Mouse (Mus musculus) cerebellum, adult 9-10 months (tissue): ENCODE measurements around the gene Dnttip2.
A peak's percentile ranks its signal among the peaks of the same experiment; 100 is the strongest.

Experiments used
- DNase-seq: peaks from one replicate; pipeline ENCODE4 v3.0.0; 2022

The Dnttip2 gene

DNA sequence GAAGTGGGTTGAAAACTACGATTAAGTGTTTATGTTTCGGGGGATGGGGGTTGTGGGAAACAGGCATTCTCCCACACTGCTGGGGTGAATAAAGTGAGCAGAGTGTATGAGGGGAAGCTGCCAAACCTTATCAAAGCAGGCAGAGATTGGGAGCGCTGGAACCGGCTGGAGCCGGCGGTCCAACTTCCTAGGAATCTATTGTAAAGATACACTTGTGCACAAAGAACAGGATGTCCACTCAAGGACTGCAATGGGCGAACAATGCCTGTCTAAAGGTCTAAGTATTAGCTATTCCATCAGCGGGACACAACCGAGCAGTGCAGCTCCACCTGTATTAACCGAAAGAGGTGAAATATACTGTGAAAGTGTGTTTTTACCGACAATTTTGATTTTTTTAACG lies 17.6 kb downstream of the Dnttip2 start:
- no peak for DNase-seq

DNA sequence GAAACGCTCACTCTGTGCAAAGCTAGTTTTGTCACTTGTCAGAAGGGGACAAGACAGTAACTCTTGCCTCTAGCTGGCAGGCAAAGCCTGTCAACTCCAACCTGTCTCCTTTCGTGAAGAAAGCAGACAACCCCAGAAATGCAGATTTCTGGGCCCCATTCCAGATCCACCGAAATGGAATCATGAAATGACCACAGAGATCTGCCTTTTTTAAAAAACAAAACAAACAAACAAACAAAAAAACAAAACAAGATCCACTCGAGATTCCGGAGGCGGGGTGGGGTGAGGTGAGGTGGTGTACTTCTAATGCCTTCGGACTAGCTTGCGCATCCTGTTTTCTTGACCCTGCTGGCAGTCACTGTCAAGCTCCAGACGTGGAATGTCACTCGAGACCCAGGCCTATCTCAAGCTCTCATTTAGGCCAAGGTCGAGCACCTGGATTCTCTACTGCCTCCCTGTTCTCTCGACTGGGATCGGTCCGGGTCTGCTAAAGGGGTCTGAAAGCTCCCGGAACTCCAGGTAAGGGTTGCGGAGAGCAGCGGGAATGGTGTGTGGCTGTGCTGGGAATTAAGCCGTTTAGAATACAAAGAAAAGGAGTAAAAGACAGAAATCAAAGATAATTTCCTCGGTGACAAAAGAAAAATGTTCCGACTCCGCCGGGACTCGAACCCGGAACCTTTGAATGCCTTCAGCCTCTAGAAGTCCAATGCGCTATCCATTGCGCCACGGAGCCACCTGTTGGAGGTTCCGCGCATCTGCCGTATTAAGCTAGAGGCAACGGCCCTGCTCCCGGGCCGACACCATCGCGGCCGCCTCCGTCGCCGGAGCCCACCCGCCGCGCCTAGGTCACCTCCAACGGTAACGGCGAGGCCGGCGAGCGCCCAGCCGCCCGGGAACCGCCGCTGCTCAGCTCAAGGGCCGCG lies 18.4 kb downstream of the Dnttip2 start:
- peak; percentile 94 for DNase-seq

DNA sequence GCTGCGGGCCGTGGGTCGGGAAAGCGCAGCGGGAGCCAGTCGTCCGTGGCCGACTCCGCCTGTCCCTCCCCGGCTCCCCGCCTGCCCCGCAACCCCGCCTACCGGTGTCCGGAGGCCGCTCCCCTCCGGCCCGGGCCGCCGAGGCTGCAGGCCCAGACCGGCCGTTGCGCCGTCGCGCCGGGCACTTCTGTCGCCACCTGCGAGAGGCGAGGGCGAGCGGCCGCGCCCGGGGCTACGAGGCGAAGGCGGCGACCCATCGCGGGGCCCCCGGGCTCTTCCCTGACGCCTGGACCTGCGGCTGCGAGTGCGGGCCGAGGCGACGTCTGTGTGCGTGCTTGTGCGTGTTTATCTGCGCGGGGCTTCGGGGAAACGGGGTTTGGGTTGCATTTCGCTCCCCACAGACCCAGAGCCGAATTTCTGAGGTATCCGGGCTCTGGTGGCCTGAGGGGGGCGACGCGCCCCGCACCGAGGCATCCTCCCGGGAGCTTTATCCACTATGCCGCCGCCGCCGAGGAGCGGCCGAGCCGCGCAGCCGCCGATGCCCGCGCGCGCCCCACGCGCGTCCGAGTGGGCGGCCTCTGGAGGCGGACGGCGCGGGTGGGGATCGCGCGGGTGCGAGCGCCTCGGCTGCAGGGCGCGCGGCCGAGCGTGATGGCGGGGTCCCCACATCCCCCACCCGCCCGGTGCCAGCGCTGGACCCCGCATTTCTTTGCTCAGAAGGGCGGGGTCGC lies 19.2 kb downstream of the Dnttip2 start:
- no peak for DNase-seq

DNA sequence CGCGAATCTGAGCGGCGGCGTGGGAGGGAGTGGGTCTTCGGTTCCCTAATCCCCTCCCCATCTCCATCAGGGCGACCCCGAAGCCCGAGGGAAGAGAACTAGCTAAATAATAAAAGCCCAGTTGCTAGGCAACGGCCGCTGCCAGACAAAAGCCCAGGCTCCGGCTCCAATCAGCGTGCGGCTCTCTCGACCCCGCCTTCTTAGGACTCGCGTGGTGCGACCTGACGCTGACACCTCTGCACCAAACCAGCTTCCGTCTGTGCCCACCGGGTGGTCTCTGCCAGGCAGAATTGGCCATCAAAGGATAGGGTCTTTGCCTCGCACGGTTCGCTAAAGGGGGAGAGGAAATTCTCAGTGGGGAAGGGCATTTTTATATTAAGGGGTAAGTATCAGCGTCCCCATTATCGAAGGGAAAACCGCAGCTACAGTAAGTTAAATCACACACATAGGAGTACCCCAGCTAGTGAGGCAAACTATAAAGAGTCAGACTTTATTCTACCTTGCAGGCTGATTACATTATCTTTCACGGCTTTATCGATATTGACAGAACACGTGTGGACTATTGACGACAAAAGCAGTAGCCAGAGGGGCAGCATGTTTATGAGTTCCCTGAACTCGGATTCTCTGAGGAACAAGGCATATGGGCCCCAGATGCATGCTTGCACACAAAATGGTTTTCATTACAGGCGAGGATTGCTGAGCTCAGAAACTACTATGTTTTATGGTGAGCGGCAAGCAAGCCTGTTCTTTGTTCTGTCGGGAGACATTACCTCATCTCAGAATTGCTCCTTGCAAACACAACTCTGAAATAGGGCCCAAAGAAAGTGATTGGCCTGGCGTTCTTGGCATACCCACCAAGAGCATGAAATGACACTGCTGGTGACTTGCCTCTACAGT lies 20.0 kb downstream of the Dnttip2 start, which contains the start of gene Bcar3:
Gene Bcar3, plus strand, starts transcription at position 183 of the 897 bp plus-strand sequence.
- peak; percentile 95 for DNase-seq

DNA sequence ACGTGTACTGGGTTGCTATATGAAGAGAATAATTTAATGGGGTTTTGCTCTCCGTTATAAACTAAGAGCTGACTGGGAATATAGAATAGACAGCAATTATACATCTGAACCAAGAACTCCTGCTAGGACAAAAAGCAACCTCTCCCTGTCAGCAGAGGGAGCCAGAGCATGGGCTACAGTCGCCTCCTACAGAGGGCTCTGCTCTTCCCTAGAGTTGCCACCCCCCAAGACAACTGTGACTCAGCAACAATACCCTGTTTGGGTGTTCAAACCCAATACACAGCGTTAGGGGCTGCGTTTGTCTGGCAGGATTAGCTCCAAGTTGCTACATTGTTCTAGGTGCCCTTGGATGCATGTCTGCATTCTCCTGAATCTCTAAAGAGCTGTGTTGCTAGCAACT lies 21.3 kb downstream of the Dnttip2 start:
- DNase-seq = peak; percentile 52

DNA sequence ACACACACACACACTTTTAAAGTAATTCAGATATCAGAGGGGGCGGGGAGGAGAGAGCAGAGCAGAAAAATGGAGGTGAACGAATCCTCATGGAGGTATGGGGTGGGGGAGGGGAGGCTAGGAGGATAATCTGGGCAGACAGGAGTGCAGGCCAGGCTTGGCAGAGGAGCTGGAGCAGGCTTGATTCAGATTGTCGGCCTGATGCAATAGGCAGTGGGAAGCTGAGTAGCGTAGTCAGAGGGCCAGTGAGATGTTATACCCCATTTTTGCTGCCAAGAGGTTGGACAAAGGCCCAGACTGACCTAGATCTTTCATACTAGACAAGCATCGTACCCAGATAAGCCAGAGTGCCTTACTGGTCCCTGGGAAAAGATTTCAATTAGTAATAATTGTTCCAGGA lies 22.8 kb downstream of the Dnttip2 start:
- DNase-seq = no peak

DNA sequence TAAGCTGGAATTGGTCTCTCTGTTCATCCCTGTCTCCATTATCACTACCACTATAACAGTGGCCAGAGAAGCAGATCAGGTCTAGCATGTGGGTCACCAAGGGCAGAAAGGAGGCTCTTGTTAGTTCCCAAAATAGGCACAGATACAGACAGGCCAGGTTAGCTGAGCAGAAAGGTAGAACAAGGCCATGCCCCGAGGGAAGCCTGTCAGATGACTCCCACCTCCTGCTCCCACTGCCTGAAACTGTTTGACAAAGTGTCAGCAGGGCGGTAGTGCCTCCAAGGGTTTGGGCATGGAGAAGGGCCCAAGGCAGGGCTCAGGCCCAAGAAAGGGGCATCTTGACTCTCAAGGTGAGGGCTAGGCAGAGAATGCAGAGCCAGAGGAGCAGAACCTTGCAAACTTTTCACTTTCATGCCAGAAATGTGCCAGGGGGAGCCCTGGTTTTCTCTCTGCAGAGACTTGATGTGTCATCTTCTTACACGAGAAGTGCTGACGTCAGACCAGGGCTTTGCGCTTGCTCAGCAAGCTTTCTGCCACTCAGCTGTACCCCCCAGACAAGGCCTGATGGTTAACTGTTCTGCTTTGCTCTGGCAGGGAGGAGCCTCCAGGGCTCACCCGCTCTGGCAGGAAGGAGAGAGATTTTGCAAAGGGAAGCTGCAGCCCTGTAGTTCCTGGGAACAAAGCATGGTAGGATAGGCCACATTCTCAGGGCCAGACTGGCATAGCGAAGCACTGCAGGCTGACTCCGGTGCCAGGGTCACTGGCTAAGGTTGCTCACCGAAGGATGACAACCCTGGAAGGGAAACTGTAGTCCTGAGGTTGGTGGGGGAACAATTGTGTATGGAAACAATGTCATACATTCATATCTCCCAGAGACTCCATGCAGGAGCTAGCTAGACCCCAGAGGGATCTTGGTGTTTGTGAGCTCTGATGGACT lies 27.1 kb downstream of the Dnttip2 start:
- no peak for DNase-seq

DNA sequence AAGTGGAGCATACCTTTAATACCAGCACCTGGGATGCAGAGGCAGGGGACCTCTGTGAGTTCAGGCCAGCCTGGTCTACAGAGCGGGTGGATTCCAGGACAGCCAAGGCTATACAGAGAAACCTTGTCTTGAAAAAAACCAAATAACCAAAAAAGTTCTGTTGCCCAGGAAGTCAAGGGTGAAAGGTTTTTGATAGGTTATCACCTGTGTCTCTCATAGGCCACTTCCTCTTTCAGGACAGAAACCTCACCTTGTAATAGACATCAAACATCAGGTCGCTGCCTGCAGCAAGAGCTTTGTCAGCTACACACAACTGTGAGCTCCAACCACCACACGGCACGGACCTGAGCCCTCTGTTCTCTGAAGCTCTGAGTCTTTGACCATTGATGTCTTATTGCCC lies 30.4 kb downstream of the Dnttip2 start:
- no peak for DNase-seq

DNA sequence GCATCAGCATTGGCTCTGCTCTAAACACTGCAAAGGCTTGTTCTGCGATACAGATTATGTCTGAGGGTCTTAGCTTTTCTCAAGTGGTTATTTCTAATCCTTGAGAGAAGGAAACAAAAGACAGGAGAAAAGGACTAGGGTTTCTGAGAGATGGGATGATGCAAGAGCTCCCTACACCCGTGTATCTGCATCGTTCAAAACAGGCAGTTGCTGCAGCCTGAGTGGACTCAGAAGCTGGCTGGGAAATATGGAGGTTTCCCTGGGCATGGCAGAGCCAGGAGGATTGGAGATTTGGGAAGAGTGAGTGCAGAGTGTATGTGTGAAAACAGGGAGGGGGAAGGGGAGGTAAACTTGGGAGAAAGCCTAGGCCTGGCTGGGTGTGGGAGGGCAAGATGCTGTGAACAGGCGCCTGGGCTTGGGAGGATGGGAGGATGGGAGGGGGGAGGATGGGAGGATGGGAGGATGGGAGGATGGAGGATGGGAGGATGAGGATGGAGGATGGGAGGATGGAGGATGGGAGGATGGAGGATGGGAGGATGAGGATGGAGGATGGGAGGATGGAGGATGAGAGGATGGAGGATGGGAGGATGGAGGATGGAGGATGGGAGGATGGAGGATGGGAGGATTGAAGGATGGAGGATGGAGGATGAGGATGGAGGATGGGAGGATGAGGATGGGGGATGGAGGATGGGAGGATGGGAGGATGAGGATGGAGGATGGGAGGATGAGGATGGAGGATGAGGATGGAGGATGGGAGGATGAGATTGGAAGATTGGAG lies 33.9 kb downstream of the Dnttip2 start:
- DNase-seq = no peak

DNA sequence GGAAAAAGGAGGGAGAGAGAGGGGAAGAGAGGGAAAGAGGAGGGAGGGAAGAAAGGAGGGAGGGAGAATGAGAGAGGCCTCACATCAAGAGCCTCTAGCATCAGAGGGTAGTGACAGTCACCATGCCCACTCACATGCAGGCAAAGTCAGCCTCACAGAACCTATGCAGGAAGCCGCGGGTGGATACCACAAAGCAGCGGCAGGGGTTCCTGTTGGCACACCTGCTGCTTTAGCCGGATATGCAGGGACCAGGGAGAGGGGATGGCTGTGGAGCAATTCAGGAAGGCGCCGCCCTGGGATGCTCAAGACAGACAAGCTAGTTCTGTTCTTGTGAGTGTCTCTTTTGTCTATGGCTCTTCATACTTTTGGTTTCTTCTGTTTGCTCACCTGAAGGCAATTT lies 34.8 kb downstream of the Dnttip2 start:
- no peak for DNase-seq

DNA sequence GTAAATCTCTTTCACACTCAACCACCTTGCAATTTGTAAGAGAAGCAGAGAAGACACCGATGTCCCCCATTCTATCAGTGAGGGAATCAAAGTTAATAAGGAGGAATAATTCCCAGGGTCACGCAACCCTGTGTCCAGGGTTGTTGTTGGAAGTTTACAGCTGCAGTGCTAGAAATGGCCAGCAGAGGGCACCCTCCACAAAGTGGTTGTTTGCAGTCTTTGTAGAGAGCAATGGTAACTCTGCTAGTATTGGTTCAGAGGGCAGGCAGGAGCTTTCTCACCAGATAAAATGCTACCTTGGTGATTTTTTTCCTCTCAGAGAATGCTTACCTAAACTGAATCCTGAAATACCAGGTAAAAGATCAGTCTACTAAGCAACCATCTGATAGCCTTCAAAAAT lies 37.9 kb downstream of the Dnttip2 start:
- peak; percentile 87 for DNase-seq

DNA sequence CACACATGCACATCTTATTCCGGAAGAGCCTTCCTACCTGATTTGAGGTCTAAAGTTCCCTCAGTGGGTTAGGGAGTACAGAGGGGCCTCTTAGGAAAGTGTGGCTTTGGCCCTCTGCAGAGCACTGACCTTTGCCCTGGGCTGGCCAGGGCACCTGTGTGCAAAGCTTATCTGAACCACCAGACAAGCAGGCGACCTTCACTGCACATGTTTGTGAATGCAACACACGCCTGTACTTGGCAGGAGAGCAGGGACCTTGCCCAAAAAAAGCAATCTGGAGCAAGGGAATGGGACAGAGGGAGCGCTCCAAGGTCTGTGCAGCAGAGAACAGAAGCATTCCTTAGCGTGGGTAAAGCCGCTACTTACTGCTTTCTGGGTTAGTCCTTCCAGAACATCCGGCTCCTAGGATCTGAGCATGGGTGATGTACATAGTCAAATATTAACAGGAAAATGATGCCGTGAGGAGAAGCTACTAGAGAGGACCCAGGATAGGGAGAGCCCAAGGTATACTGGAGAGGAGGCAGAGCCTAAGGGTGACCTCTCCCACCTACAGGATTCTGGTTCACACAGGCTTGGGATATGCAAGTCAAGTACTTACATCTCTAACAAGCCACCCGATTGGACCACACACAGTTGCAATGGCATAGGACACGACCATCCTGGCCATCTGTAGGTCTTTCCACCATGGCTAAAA lies 38.9 kb downstream of the Dnttip2 start:
- DNase-seq = no peak

DNA sequence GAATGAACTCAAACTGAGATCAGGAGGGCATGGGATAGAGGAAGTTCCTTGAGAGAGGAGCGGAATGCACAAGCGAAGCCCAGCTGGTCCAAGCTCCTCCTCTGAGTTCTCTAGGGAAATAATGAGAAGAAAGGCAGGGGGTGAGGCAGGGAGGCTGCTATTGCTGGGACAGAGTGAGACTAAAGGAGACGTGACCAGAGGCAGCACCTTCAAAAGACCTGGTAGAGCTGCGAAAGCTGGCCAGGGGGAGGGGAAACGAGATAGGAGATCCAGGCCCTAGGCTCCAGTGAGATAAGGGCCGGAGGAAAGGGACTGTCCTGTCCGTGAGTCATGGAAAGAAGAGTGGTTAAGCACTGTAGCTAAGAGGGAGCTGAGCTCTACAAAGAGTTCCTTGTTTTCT lies 39.7 kb downstream of the Dnttip2 start:
- no peak for DNase-seq

DNA sequence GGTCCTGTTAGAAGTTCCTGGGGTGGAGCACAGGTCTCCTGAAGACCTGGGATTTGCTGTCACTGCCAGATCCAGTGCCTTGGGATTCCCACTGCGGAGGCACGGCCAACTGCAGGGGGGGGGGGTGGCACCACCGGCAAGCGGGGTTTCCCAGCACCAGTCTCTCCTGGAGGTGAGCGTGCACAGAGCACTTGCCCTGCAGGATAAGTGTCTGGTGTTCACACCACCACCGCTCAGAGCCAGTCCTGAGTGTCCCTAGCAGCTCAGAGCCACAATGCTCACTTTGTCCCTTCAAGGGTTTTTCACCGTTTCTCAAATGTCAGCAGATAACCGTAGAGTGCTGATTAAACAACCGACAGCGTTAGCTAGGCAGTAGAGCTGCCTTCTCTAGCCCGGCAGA lies 42.4 kb downstream of the Dnttip2 start:
- no peak for DNase-seq

DNA sequence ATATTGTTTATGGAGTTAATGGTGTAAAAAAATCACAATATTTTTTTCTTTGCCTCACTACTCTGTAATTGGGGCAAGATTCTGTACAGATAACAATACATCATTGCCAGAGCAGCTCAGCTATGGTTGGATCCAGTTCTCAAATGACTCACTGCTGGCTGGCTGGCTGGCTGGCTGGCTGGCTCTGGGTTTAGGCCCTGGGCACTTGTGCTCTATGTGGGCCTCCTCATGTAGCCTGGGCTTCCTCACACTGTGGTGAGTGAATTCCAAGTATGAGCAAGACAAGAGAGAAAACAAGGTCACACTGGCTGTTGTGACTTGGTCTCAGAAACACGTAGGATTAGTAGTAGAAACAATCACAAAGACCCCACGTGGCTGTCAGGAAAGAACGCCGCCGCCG lies 43.2 kb downstream of the Dnttip2 start:
- DNase-seq = no peak

DNA sequence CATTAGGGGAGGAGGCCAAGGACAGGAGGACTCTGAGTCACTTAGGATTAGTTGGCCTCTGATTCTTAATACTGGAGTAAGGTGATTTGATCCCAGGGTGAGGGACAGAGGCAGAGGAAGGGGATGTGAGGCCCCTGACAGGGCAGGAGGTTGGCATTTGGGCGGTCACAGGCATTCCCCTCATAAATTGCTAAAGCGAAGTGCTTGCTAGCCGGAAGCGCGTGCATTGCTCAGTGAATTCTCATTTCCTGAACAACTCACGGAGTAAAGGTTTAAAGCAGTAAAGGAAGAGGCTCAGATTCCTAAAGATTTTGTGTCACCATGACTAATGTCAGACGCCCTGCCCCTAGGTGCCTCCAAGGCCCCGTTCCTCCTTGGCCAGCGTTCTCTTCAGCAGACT lies 48.0 kb downstream of the Dnttip2 start:
- DNase-seq = no peak

DNA sequence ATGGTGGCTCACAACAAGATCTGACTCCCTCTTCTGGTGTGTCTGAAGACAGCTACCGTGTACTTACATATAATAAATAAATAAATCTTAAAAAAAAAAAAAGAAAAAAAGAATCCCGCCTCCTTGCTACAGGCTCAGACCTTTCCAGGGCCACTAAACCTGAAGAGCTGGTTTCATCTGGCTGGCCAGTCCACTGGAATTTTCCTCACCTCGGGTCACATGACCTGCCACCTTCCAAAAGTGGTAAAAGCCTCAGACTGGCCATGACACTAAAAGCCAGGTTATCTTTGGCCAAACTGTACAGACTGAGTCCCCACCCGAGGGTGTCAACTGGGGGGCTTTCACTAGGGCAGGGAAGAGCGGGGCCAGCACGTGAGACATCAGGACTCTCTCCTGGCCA lies 49.7 kb downstream of the Dnttip2 start:
- no peak for DNase-seq

DNA sequence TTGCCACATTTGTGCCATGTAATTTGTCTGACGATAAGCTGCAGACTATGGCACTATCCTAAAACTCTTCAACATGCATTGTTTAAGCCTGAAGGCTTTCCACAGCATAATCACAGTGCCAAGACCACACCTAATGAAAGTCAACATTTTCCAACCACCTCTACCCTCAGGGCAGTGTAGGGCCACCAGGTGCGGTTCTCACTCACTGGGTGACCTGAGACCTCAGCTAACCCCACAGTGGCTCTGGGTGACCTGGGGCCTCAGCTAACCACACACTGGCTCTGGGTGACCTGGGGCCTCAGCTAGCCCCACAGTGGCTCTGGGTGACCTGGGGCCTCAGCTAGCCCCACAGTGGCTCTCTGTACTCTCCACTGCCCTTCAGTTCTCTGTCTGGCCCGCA lies 50.3 kb downstream of the Dnttip2 start:
- no peak for DNase-seq

DNA sequence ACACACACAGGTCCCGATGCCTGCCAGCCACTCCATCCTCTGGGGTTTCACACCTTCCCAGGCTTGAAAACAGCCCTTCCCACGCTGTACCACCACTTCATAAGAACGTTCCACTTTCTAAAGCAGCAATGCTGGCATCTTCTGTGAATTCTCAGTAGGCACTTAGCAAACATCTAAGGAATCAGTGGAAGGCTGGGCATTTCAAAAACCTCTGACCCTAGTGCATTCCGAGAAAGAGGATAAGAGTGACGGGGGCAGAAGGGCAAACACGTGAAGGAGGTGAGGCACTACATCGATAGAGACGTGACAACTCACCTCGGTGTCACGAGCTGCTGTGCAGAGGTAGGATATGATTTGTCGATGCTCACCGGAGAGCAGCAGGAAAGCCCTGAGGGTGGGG lies 56.3 kb downstream of the Dnttip2 start:
- DNase-seq = no peak

DNA sequence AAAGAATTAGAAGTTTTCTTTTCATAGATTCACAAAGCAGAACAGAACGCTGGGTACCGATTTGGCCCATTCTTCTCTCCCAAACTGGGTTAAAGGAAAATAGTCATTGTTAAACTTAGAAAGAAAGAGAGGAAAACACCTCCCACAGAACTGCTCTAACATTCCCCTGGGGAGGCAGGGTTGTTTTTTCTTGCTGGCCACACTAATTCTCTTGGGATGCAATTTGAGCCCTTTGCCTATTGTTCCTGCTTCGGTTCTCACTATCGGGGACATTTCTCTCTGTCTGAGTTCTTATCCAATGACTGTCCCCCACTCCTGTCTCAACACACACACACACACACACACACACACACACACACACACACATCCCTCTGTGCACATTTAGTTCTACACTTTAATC lies 59.3 kb downstream of the Dnttip2 start:
- DNase-seq = no peak

DNA sequence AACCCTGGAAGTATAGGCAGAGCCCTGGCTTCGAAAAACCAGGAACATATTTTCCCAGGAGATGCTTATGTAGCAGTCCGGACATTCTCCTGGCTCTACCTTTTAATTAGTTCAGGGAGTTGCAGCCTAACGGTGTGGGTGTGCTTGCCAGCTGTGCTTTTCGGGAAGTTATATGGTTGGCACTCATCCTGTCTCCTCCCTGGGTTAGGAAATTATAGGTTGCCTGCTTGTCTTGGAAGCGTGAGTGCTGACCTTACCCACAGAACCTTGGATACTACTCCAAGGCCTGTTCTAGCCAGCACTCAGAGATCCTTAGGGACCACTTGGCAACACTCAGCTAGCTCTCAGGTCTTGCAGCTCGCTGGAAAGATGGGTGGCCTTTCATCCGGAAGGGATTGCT lies 59.7 kb downstream of the Dnttip2 start:
- no peak for DNase-seq
